Mouse (Mus musculus) intestine, postnatal 0 days (tissue): ENCODE measurements around the gene Sik3. TPM values are rescaled to one million over a fixed set of nuclear protein-coding genes. Genes with fewer than 3 reads are reported as not detected.
A peak's percentile ranks its signal among the peaks of the same experiment; 100 is the strongest.

ENCODE experiments used
- ATAC-seq: fragments of 200-750 bp; cut with Nextera tagmentation; 2 replicates; pipeline ENCODE4 v1.8.0; 2017; ENCODE audit warnings: mild to moderate bottlenecking, moderate TSS enrichment, moderate library complexity
- H3K27ac ChIP-seq: fragments of 300-500 bp; sonication (generic); 2 replicates; pipeline ENCODE4 v1.5.1; 2014; ENCODE audit warnings: mild to moderate bottlenecking, low read depth, low read length, moderate library complexity
- H3K27me3 ChIP-seq: fragments of 300-500 bp; sonication (generic); replicated peaks from 2 replicates; pipeline ENCODE4 v1.6.1; 2014; ENCODE audit warnings: low read length, mixed read lengths; ENCODE audit not compliant: control insufficient read depth, insufficient read depth
- H3K36me3 ChIP-seq: fragments of 300-500 bp; sonication (generic); 2 replicates; pipeline ENCODE4 v1.6.1; 2014; ENCODE audit warnings: mild to moderate bottlenecking, moderate library complexity; ENCODE audit not compliant: control insufficient read depth, insufficient read depth
- H3K4me1 ChIP-seq: fragments of 300-500 bp; sonication (generic); replicated peaks from 2 replicates; pipeline ENCODE4 v1.6.1; 2014; ENCODE audit warnings: antibody characterized with exemption, low read length, mixed read lengths; ENCODE audit not compliant: control insufficient read depth, insufficient read depth
- H3K4me2 ChIP-seq: fragments of 300-500 bp; sonication (generic); replicated peaks from 2 replicates; pipeline ENCODE4 v1.6.1; 2014; ENCODE audit warnings: low read depth, mild to moderate bottlenecking, moderate library complexity
- H3K4me3 ChIP-seq: fragments of 300-500 bp; sonication (generic); 2 replicates; pipeline ENCODE4 v1.5.1; 2014; ENCODE audit warnings: low read depth, low read length
- H3K9ac ChIP-seq: fragments of 300-500 bp; sonication (generic); 2 replicates; pipeline ENCODE4 v1.6.1; 2014; ENCODE audit warnings: mild to moderate bottlenecking, low read depth, low read length
- H3K9me3 ChIP-seq: fragments of 300-500 bp; sonication (generic); 2 replicates; pipeline ENCODE4 v1.6.1; 2016; ENCODE audit warnings: mixed run types; ENCODE audit not compliant: control insufficient read depth
- CTCF ChIP-seq: sonication (generic); IDR thresholded peaks from 2 replicates; pipeline ENCODE4 v1.5.1; 2016; ENCODE audit warnings: low read depth, mild to moderate bottlenecking, control low read depth, antibody characterized with exemption, moderate library complexity
- whole genome bisulfite sequencing: fragments of 180-500 bp; shearing (Covaris S2); extraction: QIAGEN DNeasy Blood & Tissue Kit; methylation state at CpG from one replicate; pipeline ENCODE4 v1.1.7; 2014; 5-methylcytosine and 5-hydroxymethylcytosine counted together
- polyA plus RNA-seq: library from polyadenylated mRNA; unstranded; fragments of >200 nt; fragmentation: Nextera tagmentation; extraction: Ambion mirVana; gene quantifications from 2 replicates; pipeline ENCODE4 v1.2.1, GENCODE M21; 2015

The Sik3 gene
- polyA plus RNA-seq, 1 experiment from 2014 or later, result 7.4 TPM

DNA sequence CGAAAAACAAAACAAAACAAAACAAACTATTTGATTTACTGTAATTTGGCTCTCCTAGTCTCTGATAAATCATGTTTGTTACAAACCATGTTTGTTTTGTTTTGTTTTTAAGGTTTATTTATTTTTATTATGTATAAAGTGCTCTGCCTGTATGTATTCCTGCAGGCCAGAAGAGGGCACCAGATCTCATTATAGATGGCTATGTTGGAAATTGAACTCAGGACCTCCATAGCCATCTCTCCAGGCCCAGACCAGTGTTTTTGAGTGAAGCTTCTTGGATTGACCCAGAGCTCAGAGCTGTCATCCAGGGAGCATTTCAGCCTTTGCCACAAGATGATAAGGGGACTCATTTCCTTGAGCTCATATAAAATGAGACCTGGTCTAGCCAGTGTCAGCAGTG lies 173.8 kb downstream of the Sik3 start:
- H3K36me3 ChIP-seq, result no peaks in the 10 kb centered on the region
- ATAC-seq, result no peak
- H3K9ac ChIP-seq, result no peak overlapping the region
- no peaks in the 10 kb centered on the region; the same call in 1 of the 2 replicates for H3K4me1 ChIP-seq
- 88% methylated on average over 1 of the region's 1 CpGs for WGBS
- peak; percentile 68 for TF ChIP-seq CTCF
- no peak overlapping the region for H3K4me2 ChIP-seq
- H3K27ac ChIP-seq, result no peak overlapping the region
- no peak overlapping the region for H3K4me3 ChIP-seq
- H3K27me3 ChIP-seq, result no peaks in the 10 kb centered on the region
- H3K9me3 ChIP-seq, result no peaks in the 10 kb centered on the region

- H3K27me3 ChIP-seq, result no peaks in the 10 kb centered on the region
- H3K4me2 ChIP-seq, result no peak overlapping the region
- no peaks in the 10 kb centered on the region for H3K4me1 ChIP-seq
- H3K36me3 ChIP-seq, result no peaks in the 10 kb centered on the region
- no peak for ATAC-seq
- no peak overlapping the region for H3K4me3 ChIP-seq
- WGBS, result 86% methylated on average over 4 of the region's 4 CpGs
- no peak for TF ChIP-seq CTCF
- no peak overlapping the region for H3K9ac ChIP-seq
- H3K9me3 ChIP-seq, result no peaks in the 10 kb centered on the region
- no peak overlapping the region for H3K27ac ChIP-seq
These were observed 175.8 kb downstream of the Sik3 start for GRCm38 (mm10) chr9:46188370-46188769.

- Histone ChIP-seq H3K27me3 (no peaks in the 10 kb centered on the region), H3K4me3 (no peak overlapping the region), H3K27ac (no peak overlapping the region), H3K9me3 (no peaks in the 10 kb centered on the region), H3K4me1 (no peaks in the 10 kb centered on the region), H3K9ac (no peak overlapping the region), H3K4me2 (no peak overlapping the region), H3K36me3 (peaks cover 3% of the 10 kb centered on the region; the same call in 1 of the 2 replicates)
- TF ChIP-seq CTCF, result no peak
- no peak for ATAC-seq
- 90% methylated on average over 5 of the region's 5 CpGs for WGBS
These were observed 176.3 kb downstream of the Sik3 start for GRCm38 (mm10) chr9:46188956-46189355.

DNA sequence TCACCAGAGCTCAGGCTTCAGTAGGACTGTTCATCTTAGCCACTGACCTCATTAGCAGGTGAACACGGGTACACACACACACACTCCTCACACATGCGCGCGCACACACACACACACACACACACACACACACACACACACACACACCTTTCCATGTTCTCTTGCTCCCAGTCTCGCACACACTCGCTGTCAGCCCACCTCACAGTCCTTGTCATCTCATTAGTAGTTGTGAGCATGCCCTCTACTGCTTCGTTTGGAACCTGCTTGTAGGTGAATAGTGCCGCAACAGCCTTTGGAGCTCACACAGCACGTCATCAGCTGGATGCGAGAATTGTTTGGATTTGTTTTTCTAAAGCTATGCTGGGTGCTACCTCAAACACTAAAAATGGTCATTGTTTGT lies 176.8 kb downstream of the Sik3 start:
- no peak overlapping the region for H3K9ac ChIP-seq
- H3K4me1 ChIP-seq, result no peaks in the 10 kb centered on the region
- no peak overlapping the region for H3K4me2 ChIP-seq
- no peak for ATAC-seq
- no peaks in the 10 kb centered on the region for H3K9me3 ChIP-seq
- peaks cover 7% of the 10 kb centered on the region; the same call in 1 of the 2 replicates for H3K36me3 ChIP-seq
- H3K4me3 ChIP-seq, result no peak overlapping the region
- 88% methylated on average over 10 of the region's 10 CpGs for WGBS
- H3K27ac ChIP-seq, result no peak overlapping the region
- no peaks in the 10 kb centered on the region for H3K27me3 ChIP-seq
- peak; percentile 14; the same call in 1 of the 2 replicates for TF ChIP-seq CTCF

GRCm38 (mm10) chr9:46191234-46191633 lies 178.6 kb downstream of the Sik3 start:
- Histone ChIP-seq H3K4me3 (no peak overlapping the region), H3K36me3 (peaks cover 25% of the 10 kb centered on the region), H3K4me1 (no peaks in the 10 kb centered on the region), H3K27ac (no peak overlapping the region), H3K27me3 (no peaks in the 10 kb centered on the region), H3K4me2 (no peak overlapping the region), H3K9ac (no peak overlapping the region), H3K9me3 (no peaks in the 10 kb centered on the region)
- no peak for TF ChIP-seq CTCF
- ATAC-seq, result no peak
- WGBS, result 79% methylated on average over 8 of the region's 8 CpGs

DNA sequence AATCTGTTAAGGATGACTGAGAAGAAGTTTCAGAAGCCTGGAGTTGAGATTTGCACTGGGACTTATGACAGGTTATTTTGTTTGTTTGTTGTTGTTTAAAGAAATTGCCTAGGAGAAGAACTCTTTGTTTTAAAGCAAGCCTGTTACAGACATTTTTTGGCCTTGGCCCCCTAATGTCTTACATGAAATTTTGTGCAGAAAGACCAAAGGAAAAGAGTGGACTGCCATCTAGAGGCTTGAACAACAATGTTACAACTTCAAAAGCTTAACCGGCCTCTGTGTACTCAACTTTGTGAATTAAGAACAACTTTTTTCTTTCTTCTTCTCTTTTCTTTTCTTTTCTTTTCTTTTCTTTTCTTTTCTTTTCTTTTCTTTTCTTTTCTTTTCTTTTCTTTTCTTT lies 179.0 kb downstream of the Sik3 start:
- Histone ChIP-seq H3K9me3 (no peaks in the 10 kb centered on the region), H3K4me1 (no peaks in the 10 kb centered on the region), H3K9ac (no peak overlapping the region), H3K36me3 (peaks cover 29% of the 10 kb centered on the region), H3K4me2 (no peak overlapping the region), H3K27me3 (no peaks in the 10 kb centered on the region), H3K27ac (no peak overlapping the region), H3K4me3 (no peak overlapping the region)
- ATAC-seq, result no peak
- WGBS, result 19% methylated on average over 1 of the region's 1 CpGs
- peak; percentile 76 for TF ChIP-seq CTCF

- no peak for ATAC-seq
- 81% methylated on average over 6 of the region's 6 CpGs for WGBS
- H3K9me3 ChIP-seq, result no peaks in the 10 kb centered on the region
These were observed 180.0 kb downstream of the Sik3 start for GRCm38 (mm10) chr9:46192642-46193041.

More at GRCm38 (mm10) chr9:46192642-46193041, 180.0 kb downstream of the Sik3 start:
- Histone ChIP-seq H3K36me3 (peaks cover 36% of the 10 kb centered on the region), H3K4me3 (no peak overlapping the region), H3K27me3 (no peaks in the 10 kb centered on the region), H3K27ac (no peak overlapping the region), H3K9ac (no peak overlapping the region), H3K4me2 (no peak overlapping the region), H3K4me1 (no peaks in the 10 kb centered on the region)
- TF ChIP-seq CTCF, result no peak
